Mouse (Mus musculus): ENCODE results near the gene Srsf9. TPM values are rescaled to one million over a fixed set of nuclear protein-coding genes. Genes with fewer than 3 reads are reported as not detected.

Gene Srsf9
- polyA plus RNA-seq, 1 experiment from 2014 or later, result 376 TPM

GRCm38 (mm10) chr5:115340577-115341313, 13.8 kb downstream of the Srsf9 start, which contains the start of the genes Gatc and Triap1:
Gene Gatc, minus strand, starts transcription at chr5:115341178.
Gene Triap1, plus strand, starts transcription at chr5:115341225.
- WGBS, result under 1% methylated on average over 62 of the region's 62 CpGs
- ATAC-seq (ENCODE audit: low FRiP score) (peak; percentile 91), DNase-seq (ENCODE audit: low spot score, missing footprints) (peak; percentile 100)
- Histone ChIP-seq H3K4me3 (ENCODE audit: low read depth, low read length) (peak within 1 kb of the TSS; percentile 79), H3K27me3 (ENCODE audit: control insufficient read depth, insufficient read depth, low read length) (no peaks in the 10 kb centered on the region), H3K36me3 (ENCODE audit: control insufficient read depth, insufficient read depth, low read length) (peaks cover 22% of the 10 kb centered on the region), H3K9me3 (ENCODE audit: control insufficient read depth, low read length) (no peaks in the 10 kb centered on the region), H3K27ac (ENCODE audit: low read depth, low read length) (peak within 1 kb of the TSS; percentile 78), H3K9ac (ENCODE audit: low read length) (peak within 1 kb of the TSS; percentile 94), H3K4me1 (ENCODE audit: control insufficient read depth, insufficient read depth, low read length) (peaks cover 11% of the 10 kb centered on the region; the same call in 1 of the 2 replicates), H3K4me2 (peak within 1 kb of the TSS; percentile 78)

GRCm38 (mm10) chr5:115341314-115342165, 14.6 kb downstream of the Srsf9 start:
- Histone ChIP-seq H3K4me1 (ENCODE audit: control insufficient read depth, insufficient read depth, low read length) (peaks cover 11% of the 10 kb centered on the region; the same call in 1 of the 2 replicates), H3K9ac (ENCODE audit: low read length) (peak overlapping the region; percentile 94), H3K27me3 (ENCODE audit: control insufficient read depth, insufficient read depth, low read length) (no peaks in the 10 kb centered on the region), H3K9me3 (ENCODE audit: control insufficient read depth, low read length) (no peaks in the 10 kb centered on the region), H3K4me3 (ENCODE audit: low read depth, low read length) (peak overlapping the region; percentile 79), H3K4me2 (peak overlapping the region; percentile 78), H3K36me3 (ENCODE audit: control insufficient read depth, insufficient read depth, low read length) (peaks cover 22% of the 10 kb centered on the region), H3K27ac (ENCODE audit: low read depth, low read length) (peak overlapping the region; percentile 78; the same call in 1 of the 2 replicates)
- 0 out of 2 replicates have a peak, but pooled peaks have one; percentile 8 for ATAC-seq (ENCODE audit: low FRiP score)
- no peak for DNase-seq (ENCODE audit: low spot score, missing footprints)
- 13% methylated on average over 36 of the region's 36 CpGs for WGBS

GRCm38 (mm10) chr5:115347564-115347963, 20.6 kb downstream of the Srsf9 start:
- Histone ChIP-seq H3K4me3 (ENCODE audit: low read depth, low read length) (peak overlapping the region; percentile 89), H3K4me2 (peak overlapping the region; percentile 85), H3K36me3 (ENCODE audit: control insufficient read depth, insufficient read depth, low read length) (peaks cover 20% of the 10 kb centered on the region), H3K27ac (ENCODE audit: low read depth, low read length) (no peak overlapping the region), H3K4me1 (ENCODE audit: control insufficient read depth, insufficient read depth, low read length) (peaks cover 14% of the 10 kb centered on the region), H3K27me3 (ENCODE audit: control insufficient read depth, insufficient read depth, low read length) (no peaks in the 10 kb centered on the region), H3K9me3 (ENCODE audit: control insufficient read depth, low read length) (no peaks in the 10 kb centered on the region), H3K9ac (ENCODE audit: low read length) (no peak overlapping the region)
- 6% methylated on average over 5 of the region's 5 CpGs for WGBS
- ATAC-seq (ENCODE audit: low FRiP score) (peak; percentile 43; the same call in 1 of the 2 replicates), DNase-seq (ENCODE audit: low spot score, missing footprints) (peak; percentile 96)

GRCm38 (mm10) chr5:115348546-115349224, 21.7 kb downstream of the Srsf9 start, which contains the start of gene Cox6a1:
Gene Cox6a1, minus strand, starts transcription at chr5:115348981.
- peak within 1 kb of the TSS; percentile 85 for H3K4me2 ChIP-seq
- H3K9me3 ChIP-seq (ENCODE audit: control insufficient read depth, low read length), result no peaks in the 10 kb centered on the region
- ATAC-seq (ENCODE audit: low FRiP score), result peak; percentile 95
- peaks cover 14% of the 10 kb centered on the region for H3K4me1 ChIP-seq (ENCODE audit: control insufficient read depth, insufficient read depth, low read length)
- no peaks in the 10 kb centered on the region for H3K27me3 ChIP-seq (ENCODE audit: control insufficient read depth, insufficient read depth, low read length)
- peak within 1 kb of the TSS; percentile 89 for H3K4me3 ChIP-seq (ENCODE audit: low read depth, low read length)
- under 1% methylated on average over 74 of the region's 74 CpGs for WGBS
- peak; percentile 100 for DNase-seq (ENCODE audit: low spot score, missing footprints)
- H3K36me3 ChIP-seq (ENCODE audit: control insufficient read depth, insufficient read depth, low read length), result peaks cover 15% of the 10 kb centered on the region
- H3K27ac ChIP-seq (ENCODE audit: low read depth, low read length), result peak within 1 kb of the TSS; percentile 77; the same call in 1 of the 2 replicates
- H3K9ac ChIP-seq (ENCODE audit: low read length), result peak within 1 kb of the TSS; percentile 78

GRCm38 (mm10) chr5:115349225-115349555, 22.2 kb downstream of the Srsf9 start:
- Histone ChIP-seq H3K27ac (ENCODE audit: low read depth, low read length) (peak overlapping the region; percentile 77; the same call in 1 of the 2 replicates), H3K9ac (ENCODE audit: low read length) (peak overlapping the region; percentile 78), H3K4me3 (ENCODE audit: low read depth, low read length) (peak overlapping the region; percentile 89), H3K4me1 (ENCODE audit: control insufficient read depth, insufficient read depth, low read length) (peaks cover 14% of the 10 kb centered on the region), H3K4me2 (peak overlapping the region; percentile 59), H3K9me3 (ENCODE audit: control insufficient read depth, low read length) (no peaks in the 10 kb centered on the region), H3K36me3 (ENCODE audit: control insufficient read depth, insufficient read depth, low read length) (peaks cover 12% of the 10 kb centered on the region), H3K27me3 (ENCODE audit: control insufficient read depth, insufficient read depth, low read length) (no peaks in the 10 kb centered on the region)
- DNase-seq (ENCODE audit: low spot score, missing footprints) (no peak), ATAC-seq (ENCODE audit: low FRiP score) (peak; percentile 33)
- WGBS, result under 1% methylated on average over 18 of the region's 18 CpGs

GRCm38 (mm10) chr5:115351348-115351747, 24.4 kb downstream of the Srsf9 start:
- 85% methylated on average over 5 of the region's 5 CpGs for WGBS

GRCm38 (mm10) chr5:115355070-115355469, 28.1 kb downstream of the Srsf9 start:
- Histone ChIP-seq H3K9ac (ENCODE audit: low read length) (no peak overlapping the region), H3K27ac (ENCODE audit: low read depth, low read length) (no peak overlapping the region), H3K36me3 (ENCODE audit: control insufficient read depth, insufficient read depth, low read length) (no peaks in the 10 kb centered on the region), H3K4me2 (no peak overlapping the region), H3K9me3 (ENCODE audit: control insufficient read depth, low read length) (no peaks in the 10 kb centered on the region), H3K4me1 (ENCODE audit: control insufficient read depth, insufficient read depth, low read length) (no peaks in the 10 kb centered on the region; the same call in 1 of the 2 replicates), H3K4me3 (ENCODE audit: low read depth, low read length) (no peak overlapping the region), H3K27me3 (ENCODE audit: control insufficient read depth, insufficient read depth, low read length) (no peaks in the 10 kb centered on the region)
- ATAC-seq (ENCODE audit: low FRiP score) (no peak), DNase-seq (ENCODE audit: low spot score, missing footprints) (peak; percentile 78)
- 65% methylated on average over 13 of the region's 13 CpGs for WGBS

More at GRCm38 (mm10) chr5:115351348-115351747, 24.4 kb downstream of the Srsf9 start:
- ATAC-seq (ENCODE audit: low FRiP score) (no peak), DNase-seq (ENCODE audit: low spot score, missing footprints) (no peak)
- no peak overlapping the region for H3K9ac ChIP-seq (ENCODE audit: low read length)
- no peak overlapping the region for H3K4me3 ChIP-seq (ENCODE audit: low read depth, low read length)
- H3K9me3 ChIP-seq (ENCODE audit: control insufficient read depth, low read length), result no peaks in the 10 kb centered on the region
- H3K27ac ChIP-seq (ENCODE audit: low read depth, low read length), result no peak overlapping the region
- no peak overlapping the region for H3K4me2 ChIP-seq
- H3K27me3 ChIP-seq (ENCODE audit: control insufficient read depth, insufficient read depth, low read length), result no peaks in the 10 kb centered on the region
- peaks cover 14% of the 10 kb centered on the region for H3K4me1 ChIP-seq (ENCODE audit: control insufficient read depth, insufficient read depth, low read length)
- H3K36me3 ChIP-seq (ENCODE audit: control insufficient read depth, insufficient read depth, low read length), result no peaks in the 10 kb centered on the region

- Histone ChIP-seq H3K27me3 (ENCODE audit: control insufficient read depth, insufficient read depth, low read length) (no peaks in the 10 kb centered on the region), H3K36me3 (ENCODE audit: control insufficient read depth, insufficient read depth, low read length) (no peaks in the 10 kb centered on the region), H3K4me3 (ENCODE audit: low read depth, low read length) (no peak overlapping the region), H3K4me2 (no peak overlapping the region), H3K4me1 (ENCODE audit: control insufficient read depth, insufficient read depth, low read length) (peaks cover 6% of the 10 kb centered on the region), H3K27ac (ENCODE audit: low read depth, low read length) (no peak overlapping the region), H3K9ac (ENCODE audit: low read length) (no peak overlapping the region), H3K9me3 (ENCODE audit: control insufficient read depth, low read length) (no peaks in the 10 kb centered on the region)
- WGBS, result 5% methylated on average over 12 of the region's 12 CpGs
- DNase-seq (ENCODE audit: low spot score, missing footprints) (peak; percentile 99), ATAC-seq (ENCODE audit: low FRiP score) (peak; percentile 70)
Measured at GRCm38 (mm10) chr5:115358872-115359271, 31.9 kb downstream of the Srsf9 start.

Data from midbrain, embryonic 11.5 days (tissue).